Mouse (Mus musculus): Measurements from ENCODE around the gene Nid1. TPM values are rescaled to one million over a fixed set of nuclear protein-coding genes. Genes with fewer than 3 reads are reported as not detected.

Gene Nid1
- polyA plus RNA-seq, 1 experiment from 2014 or later: 75.8 TPM

- ATAC-seq (replicated peaks; ENCODE audit: insufficient number of reproducible peaks, insufficient read depth, low FRiP score, low read depth): no peak
- Histone ChIP-seq H3K9me3 (replicated peaks) (no peaks in the 10 kb centered on the region), H3K4me2 (no peak overlapping the region)
Observed at GRCm38 (mm10) chr13:13502406-13502805, 65.1 kb downstream of the Nid1 start.

GRCm38 (mm10) chr13:13503695-13504386, 66.5 kb downstream of the Nid1 start:
- no peak overlapping the region for H3K4me3 ChIP-seq
- no peak for ATAC-seq (replicated peaks; ENCODE audit: insufficient number of reproducible peaks, insufficient read depth, low FRiP score, low read depth)
- H3K27ac ChIP-seq: peak overlapping the region; percentile 69
- H3K36me3 ChIP-seq: peaks cover 44% of the 10 kb centered on the region
- H3K9ac ChIP-seq: no peak overlapping the region
- WGBS: 32% methylated on average over 4 of the region's 4 CpGs
- H3K9me3 ChIP-seq (replicated peaks): no peaks in the 10 kb centered on the region
- peaks cover 7% of the 10 kb centered on the region; the same call in 1 of the 2 replicates for H3K4me1 ChIP-seq (replicated peaks)
- no peaks in the 10 kb centered on the region for H3K27me3 ChIP-seq
- no peak overlapping the region for H3K4me2 ChIP-seq

More at GRCm38 (mm10) chr13:13502406-13502805, 65.1 kb downstream of the Nid1 start:
- no peak overlapping the region for H3K4me3 ChIP-seq
- H3K27me3 ChIP-seq: no peaks in the 10 kb centered on the region
- H3K4me1 ChIP-seq (replicated peaks): peaks cover 7% of the 10 kb centered on the region; the same call in 1 of the 2 replicates
- H3K27ac ChIP-seq: no peak overlapping the region
- H3K9ac ChIP-seq: no peak overlapping the region
- peaks cover 30% of the 10 kb centered on the region for H3K36me3 ChIP-seq
- WGBS: 89% methylated on average over 10 of the region's 10 CpGs

GRCm38 (mm10) chr13:13505063-13505462, 67.7 kb downstream of the Nid1 start:
- peaks cover 55% of the 10 kb centered on the region for H3K36me3 ChIP-seq

GRCm38 (mm10) chr13:13506556-13506955, 69.2 kb downstream of the Nid1 start:
- no peak overlapping the region for H3K4me2 ChIP-seq
- no peak overlapping the region for H3K27ac ChIP-seq
- no peak overlapping the region for H3K9ac ChIP-seq
- H3K4me3 ChIP-seq: no peak overlapping the region
- ATAC-seq (replicated peaks; ENCODE audit: insufficient number of reproducible peaks, insufficient read depth, low FRiP score, low read depth): no peak
- WGBS: 86% methylated on average over 5 of the region's 5 CpGs
- peaks cover 7% of the 10 kb centered on the region; the same call in 1 of the 2 replicates for H3K4me1 ChIP-seq (replicated peaks)
- H3K27me3 ChIP-seq: no peaks in the 10 kb centered on the region
- H3K36me3 ChIP-seq: peaks cover 57% of the 10 kb centered on the region
- H3K9me3 ChIP-seq (replicated peaks): no peaks in the 10 kb centered on the region

More at GRCm38 (mm10) chr13:13505063-13505462, 67.7 kb downstream of the Nid1 start:
- no peak for ATAC-seq (replicated peaks; ENCODE audit: insufficient number of reproducible peaks, insufficient read depth, low FRiP score, low read depth)
- Histone ChIP-seq H3K4me2 (no peak overlapping the region), H3K9me3 (replicated peaks) (no peaks in the 10 kb centered on the region), H3K4me3 (no peak overlapping the region), H3K27me3 (no peaks in the 10 kb centered on the region), H3K4me1 (replicated peaks) (peaks cover 7% of the 10 kb centered on the region; the same call in 1 of the 2 replicates), H3K9ac (no peak overlapping the region), H3K27ac (peak overlapping the region; percentile 14; the same call in 1 of the 2 replicates)
- 86% methylated on average over 5 of the region's 5 CpGs for WGBS

- Histone ChIP-seq H3K4me3 (no peak overlapping the region), H3K4me2 (no peak overlapping the region), H3K27ac (no peak overlapping the region), H3K36me3 (peaks cover 12% of the 10 kb centered on the region), H3K9me3 (replicated peaks) (no peaks in the 10 kb centered on the region), H3K4me1 (replicated peaks) (no peaks in the 10 kb centered on the region), H3K9ac (no peak overlapping the region), H3K27me3 (no peaks in the 10 kb centered on the region)
- no peak; the same call in 1 of the 2 replicates for ATAC-seq (replicated peaks; ENCODE audit: insufficient number of reproducible peaks, insufficient read depth, low FRiP score, low read depth)
- WGBS: 50% methylated on average over 4 of the region's 4 CpGs
Observed at GRCm38 (mm10) chr13:13514861-13515260, 77.5 kb downstream of the Nid1 start.

GRCm38 (mm10) chr13:13516376-13517225, 79.2 kb downstream of the Nid1 start:
- Histone ChIP-seq H3K4me3 (no peak overlapping the region), H3K27me3 (no peaks in the 10 kb centered on the region), H3K36me3 (no peaks in the 10 kb centered on the region), H3K4me2 (peak overlapping the region; percentile 49), H3K9ac (no peak overlapping the region; the same call in 1 of the 2 replicates), H3K4me1 (replicated peaks) (no peaks in the 10 kb centered on the region), H3K27ac (no peak overlapping the region), H3K9me3 (replicated peaks) (no peaks in the 10 kb centered on the region)
- 43% methylated on average over 17 of the region's 17 CpGs for WGBS
- peak; percentile 43 for ATAC-seq (replicated peaks; ENCODE audit: insufficient number of reproducible peaks, insufficient read depth, low FRiP score, low read depth)

GRCm38 (mm10) chr13:13518114-13518513, 80.8 kb downstream of the Nid1 start:
- no peaks in the 10 kb centered on the region for H3K36me3 ChIP-seq
- no peaks in the 10 kb centered on the region for H3K4me1 ChIP-seq (replicated peaks)
- no peak overlapping the region for H3K9ac ChIP-seq
- ATAC-seq (replicated peaks; ENCODE audit: insufficient number of reproducible peaks, insufficient read depth, low FRiP score, low read depth): no peak
- no peak overlapping the region for H3K4me3 ChIP-seq
- H3K9me3 ChIP-seq (replicated peaks): no peaks in the 10 kb centered on the region
- no peak overlapping the region for H3K4me2 ChIP-seq
- no peak overlapping the region for H3K27ac ChIP-seq
- 87% methylated on average over 7 of the region's 7 CpGs for WGBS
- H3K27me3 ChIP-seq: no peaks in the 10 kb centered on the region

GRCm38 (mm10) chr13:13520436-13520835, 83.1 kb downstream of the Nid1 start:
- ATAC-seq (replicated peaks; ENCODE audit: insufficient number of reproducible peaks, insufficient read depth, low FRiP score, low read depth): no peak
- WGBS: 84% methylated on average over 5 of the region's 5 CpGs
- Histone ChIP-seq H3K27ac (no peak overlapping the region), H3K27me3 (no peaks in the 10 kb centered on the region), H3K4me1 (replicated peaks) (peaks cover 8% of the 10 kb centered on the region), H3K4me2 (no peak overlapping the region), H3K36me3 (no peaks in the 10 kb centered on the region), H3K9me3 (replicated peaks) (no peaks in the 10 kb centered on the region), H3K9ac (no peak overlapping the region), H3K4me3 (no peak overlapping the region)

- Histone ChIP-seq H3K36me3 (no peaks in the 10 kb centered on the region), H3K27me3 (no peaks in the 10 kb centered on the region), H3K27ac (no peak overlapping the region), H3K9ac (no peak overlapping the region), H3K9me3 (replicated peaks) (no peaks in the 10 kb centered on the region), H3K4me1 (replicated peaks) (peaks cover 9% of the 10 kb centered on the region), H3K4me2 (no peak overlapping the region), H3K4me3 (no peak overlapping the region)
- 0 out of 2 replicates have a peak, but pooled peaks have one; percentile 18 for ATAC-seq (replicated peaks; ENCODE audit: insufficient number of reproducible peaks, insufficient read depth, low FRiP score, low read depth)
- WGBS: 69% methylated on average over 9 of the region's 9 CpGs
Observed at GRCm38 (mm10) chr13:13523625-13524584, 86.6 kb downstream of the Nid1 start.

GRCm38 (mm10) chr13:13525205-13525604, 87.9 kb downstream of the Nid1 start:
- no peak for ATAC-seq (replicated peaks; ENCODE audit: insufficient number of reproducible peaks, insufficient read depth, low FRiP score, low read depth)
- H3K4me3 ChIP-seq: no peak overlapping the region
- H3K4me1 ChIP-seq (replicated peaks): peaks cover 11% of the 10 kb centered on the region
- 77% methylated on average over 2 of the region's 2 CpGs for WGBS
- no peaks in the 10 kb centered on the region for H3K9me3 ChIP-seq (replicated peaks)
- H3K36me3 ChIP-seq: no peaks in the 10 kb centered on the region
- H3K27me3 ChIP-seq: no peaks in the 10 kb centered on the region
- no peak overlapping the region for H3K4me2 ChIP-seq
- H3K27ac ChIP-seq: no peak overlapping the region
- H3K9ac ChIP-seq: no peak overlapping the region

Data from heart, embryonic 15.5 days (tissue).